Mouse (Mus musculus): ENCODE measurements around the gene Gm11549. TPM values are rescaled to one million over a fixed set of nuclear protein-coding genes. Genes with fewer than 3 reads are reported as not detected.
A peak's percentile ranks its signal among the peaks of the same experiment; 100 is the strongest.

Gene Gm11549
- 0.33 and 0.73 TPM in 2 replicates for polyA plus RNA-seq (2014; fragmentation: Nextera tagmentation; extraction: Ambion mirVana)

DNA sequence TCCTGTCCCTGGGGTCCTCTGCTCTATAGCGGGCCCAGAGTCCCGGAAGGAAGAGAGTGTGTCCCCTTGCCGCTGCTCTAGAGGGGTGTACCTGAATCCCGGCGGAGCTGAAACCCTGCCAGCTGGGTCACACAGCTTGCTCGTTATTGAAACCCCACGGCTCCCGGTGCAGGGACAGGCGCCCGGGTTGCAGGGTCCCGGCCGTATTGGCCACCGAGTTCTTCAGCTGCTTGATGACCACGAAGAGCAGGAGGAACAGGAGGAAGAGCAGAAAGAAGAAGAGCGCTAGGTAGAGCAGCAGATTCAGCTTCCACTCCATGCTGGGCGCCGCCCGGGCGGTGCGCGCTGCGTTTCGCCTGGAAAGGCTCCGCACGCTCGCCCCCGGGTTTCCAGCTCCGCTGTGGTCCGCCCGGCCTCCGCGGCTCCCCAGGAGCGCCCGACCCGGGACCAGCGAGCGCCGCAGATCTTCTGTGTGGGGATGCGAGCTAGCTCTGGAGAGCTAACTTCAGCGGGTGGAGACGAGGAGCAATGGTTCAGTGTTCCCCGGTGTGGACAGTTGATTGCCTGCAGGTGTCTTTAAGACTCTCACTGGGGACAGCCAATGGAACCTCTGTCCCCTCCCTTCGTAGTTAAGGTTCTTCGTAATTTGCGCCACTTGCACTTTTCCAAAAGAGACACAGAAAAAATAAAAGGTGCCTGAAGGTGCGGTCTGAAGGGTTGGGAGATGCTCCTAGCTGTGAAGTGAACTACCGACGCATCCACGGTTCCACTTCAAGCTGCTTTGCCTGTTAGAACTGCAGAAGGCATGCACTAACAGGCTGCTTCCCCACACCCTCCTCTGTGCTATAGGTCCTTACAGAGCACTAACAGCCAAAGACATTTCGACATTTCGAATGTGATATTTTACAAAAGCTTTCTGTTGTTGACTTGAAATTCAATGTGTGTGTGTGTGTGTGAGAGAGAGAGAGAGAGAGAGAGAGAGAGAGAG is at the start of gene Gm11549:
TSS of gene Gm11549 (minus strand) at position 741 of the 988 bp plus-strand sequence.
- Histone ChIP-seq H3K27me3 (replicated peaks; ENCODE audit: control insufficient read depth, insufficient read depth, low read length) (peaks cover 36% of the 10 kb centered on the region), H3K4me1 (ENCODE audit: control insufficient read depth, insufficient read depth, low read length) (0 out of 2 replicates have a peak, but pooled peaks cover 4% of the 10 kb centered on the region), H3K4me3 (ENCODE audit: low read depth, low read length) (peak within 1 kb of the TSS; percentile 45), H3K27ac (replicated peaks; ENCODE audit: low read depth, low read length) (no peak within 1 kb of the TSS), H3K4me2 (ENCODE audit: low read depth, low read length) (peak within 1 kb of the TSS; percentile 87), H3K9me3 (ENCODE audit: control insufficient read depth, low read length) (no peaks in the 10 kb centered on the region), H3K9ac (ENCODE audit: low read depth, low read length) (peak within 1 kb of the TSS; percentile 56), H3K36me3 (ENCODE audit: control insufficient read depth, insufficient read depth, low read length) (no peaks in the 10 kb centered on the region)
- 1% methylated on average over 50 of the region's 51 CpGs for WGBS
- DNase-seq (ENCODE audit: low spot score) (peak; percentile 20), ATAC-seq (ENCODE audit: low read depth) (peak; percentile 44; the same call in 1 of the 2 replicates)

DNA sequence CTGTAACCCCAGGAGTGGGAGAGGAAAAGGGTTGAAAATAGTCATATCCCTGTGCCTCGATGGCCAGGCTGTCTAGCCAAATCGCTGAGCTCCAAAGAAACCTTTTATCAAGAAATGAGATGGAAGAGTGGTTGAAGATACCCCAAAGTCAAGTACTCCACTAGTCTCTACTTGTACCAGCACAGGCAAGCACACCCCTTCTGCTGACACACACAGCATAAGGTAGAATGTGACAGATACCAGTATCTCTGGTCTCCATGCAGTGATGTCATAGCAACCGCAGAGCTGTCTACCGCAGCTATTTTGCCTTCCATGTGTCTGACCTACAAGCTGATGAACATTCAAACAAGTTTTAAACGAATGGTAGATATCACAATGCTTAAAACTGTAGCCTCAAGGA is 48.2 kb upstream of the Gm11549 start:
- peak overlapping the region; percentile 77 for H3K4me2 ChIP-seq (ENCODE audit: low read depth, low read length)
- ATAC-seq (ENCODE audit: low read depth): no peak
- no peak overlapping the region for H3K27ac ChIP-seq (replicated peaks; ENCODE audit: low read depth, low read length)
- 88% methylated on average over 5 of the region's 5 CpGs for WGBS
- peak overlapping the region; percentile 7; the same call in 1 of the 2 replicates for H3K9ac ChIP-seq (ENCODE audit: low read depth, low read length)
- DNase-seq (ENCODE audit: low spot score): no peak
- no peaks in the 10 kb centered on the region for H3K27me3 ChIP-seq (replicated peaks; ENCODE audit: control insufficient read depth, insufficient read depth, low read length)
- peaks cover 52% of the 10 kb centered on the region for H3K36me3 ChIP-seq (ENCODE audit: control insufficient read depth, insufficient read depth, low read length)
- no peaks in the 10 kb centered on the region for H3K9me3 ChIP-seq (ENCODE audit: control insufficient read depth, low read length)
- H3K4me3 ChIP-seq (ENCODE audit: low read depth, low read length): peak overlapping the region; percentile 70
- H3K4me1 ChIP-seq (ENCODE audit: control insufficient read depth, insufficient read depth, low read length): peaks cover 12% of the 10 kb centered on the region; the same call in 1 of the 2 replicates

- no peak overlapping the region for H3K27ac ChIP-seq (replicated peaks; ENCODE audit: low read depth, low read length)
- 84% methylated on average over 3 of the region's 3 CpGs for WGBS
- peaks cover 94% of the 10 kb centered on the region for H3K36me3 ChIP-seq (ENCODE audit: control insufficient read depth, insufficient read depth, low read length)
- H3K27me3 ChIP-seq (replicated peaks; ENCODE audit: control insufficient read depth, insufficient read depth, low read length): no peaks in the 10 kb centered on the region
- no peaks in the 10 kb centered on the region for H3K4me1 ChIP-seq (ENCODE audit: control insufficient read depth, insufficient read depth, low read length)
- H3K4me3 ChIP-seq (ENCODE audit: low read depth, low read length): no peak overlapping the region
- DNase-seq (ENCODE audit: low spot score) (no peak), ATAC-seq (ENCODE audit: low read depth) (no peak)
- no peaks in the 10 kb centered on the region for H3K9me3 ChIP-seq (ENCODE audit: control insufficient read depth, low read length)
- no peak overlapping the region for H3K4me2 ChIP-seq (ENCODE audit: low read depth, low read length)
- H3K9ac ChIP-seq (ENCODE audit: low read depth, low read length): no peak overlapping the region
Observed at GRCm38 (mm10) chr3:36563666-36564065, 42.1 kb upstream of the Gm11549 start.

GRCm38 (mm10) chr3:36559606-36560005 is 38.0 kb upstream of the Gm11549 start:
- DNase-seq (ENCODE audit: low spot score): no peak
- no peaks in the 10 kb centered on the region for H3K9me3 ChIP-seq (ENCODE audit: control insufficient read depth, low read length)
- H3K9ac ChIP-seq (ENCODE audit: low read depth, low read length): no peak overlapping the region
- H3K4me3 ChIP-seq (ENCODE audit: low read depth, low read length): no peak overlapping the region
- ATAC-seq (ENCODE audit: low read depth): no peak
- WGBS: 85% methylated on average over 4 of the region's 4 CpGs
- H3K36me3 ChIP-seq (ENCODE audit: control insufficient read depth, insufficient read depth, low read length): peaks cover 96% of the 10 kb centered on the region
- no peak overlapping the region for H3K4me2 ChIP-seq (ENCODE audit: low read depth, low read length)
- H3K27me3 ChIP-seq (replicated peaks; ENCODE audit: control insufficient read depth, insufficient read depth, low read length): no peaks in the 10 kb centered on the region
- H3K27ac ChIP-seq (replicated peaks; ENCODE audit: low read depth, low read length): no peak overlapping the region
- no peaks in the 10 kb centered on the region for H3K4me1 ChIP-seq (ENCODE audit: control insufficient read depth, insufficient read depth, low read length)

GRCm38 (mm10) chr3:36557601-36558000 is 36.0 kb upstream of the Gm11549 start:
- ATAC-seq (ENCODE audit: low read depth): no peak
- Histone ChIP-seq H3K4me3 (ENCODE audit: low read depth, low read length) (no peak overlapping the region), H3K4me1 (ENCODE audit: control insufficient read depth, insufficient read depth, low read length) (peaks cover 5% of the 10 kb centered on the region; the same call in 1 of the 2 replicates), H3K9ac (ENCODE audit: low read depth, low read length) (no peak overlapping the region), H3K4me2 (ENCODE audit: low read depth, low read length) (no peak overlapping the region), H3K9me3 (ENCODE audit: control insufficient read depth, low read length) (no peaks in the 10 kb centered on the region), H3K27ac (replicated peaks; ENCODE audit: low read depth, low read length) (no peak overlapping the region), H3K27me3 (replicated peaks; ENCODE audit: control insufficient read depth, insufficient read depth, low read length) (no peaks in the 10 kb centered on the region), H3K36me3 (ENCODE audit: control insufficient read depth, insufficient read depth, low read length) (peaks cover 85% of the 10 kb centered on the region)
- 93% methylated on average over 1 of the region's 1 CpGs for WGBS
- DNase-seq (ENCODE audit: low spot score): no peak

DNA sequence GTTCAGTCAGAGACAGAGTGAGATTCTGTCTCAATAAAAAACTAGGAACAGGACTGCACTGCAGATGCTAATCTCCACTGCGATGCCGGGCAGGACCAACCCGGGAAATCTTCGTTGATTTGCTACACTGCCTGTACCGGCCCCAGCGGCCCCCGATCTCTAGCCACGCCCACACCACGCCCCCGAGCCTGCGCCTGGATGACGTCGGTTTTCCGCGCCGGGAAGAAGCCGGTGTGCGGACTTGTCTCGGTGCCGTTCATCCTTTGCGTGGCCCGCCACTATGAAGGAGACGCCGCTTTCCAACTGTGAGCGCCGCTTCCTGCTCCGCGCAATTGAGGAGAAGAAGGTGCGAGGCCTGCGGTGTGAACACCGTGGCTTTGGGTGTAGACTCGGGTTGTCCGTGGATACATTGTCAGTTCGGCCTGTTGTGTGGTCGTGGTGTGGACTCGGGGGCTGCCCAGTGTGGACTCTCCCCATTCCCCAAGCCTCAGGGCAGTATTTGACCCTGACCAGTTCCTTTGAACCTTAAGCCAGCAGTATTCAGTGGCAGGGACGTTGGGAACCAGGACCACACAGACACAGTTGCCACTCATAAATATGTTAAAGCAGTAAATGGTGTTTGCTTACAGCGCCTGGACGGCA is 30.9 kb upstream of the Gm11549 start, which contains the start of gene Exosc9:
TSS of gene Exosc9 (plus strand) at position 201 of the 642 bp plus-strand sequence.
- ATAC-seq (ENCODE audit: low read depth) (peak; percentile 95), DNase-seq (ENCODE audit: low spot score) (peak; percentile 93)
- H3K4me3 ChIP-seq (ENCODE audit: low read depth, low read length): peak within 1 kb of the TSS; percentile 85
- H3K27ac ChIP-seq (replicated peaks; ENCODE audit: low read depth, low read length): peak within 1 kb of the TSS; percentile 63
- peaks cover 37% of the 10 kb centered on the region for H3K36me3 ChIP-seq (ENCODE audit: control insufficient read depth, insufficient read depth, low read length)
- peak within 1 kb of the TSS; percentile 67 for H3K4me2 ChIP-seq (ENCODE audit: low read depth, low read length)
- 0% methylated on average over 35 of the region's 39 CpGs for WGBS
- H3K9me3 ChIP-seq (ENCODE audit: control insufficient read depth, low read length): no peaks in the 10 kb centered on the region
- peaks cover 5% of the 10 kb centered on the region; the same call in 1 of the 2 replicates for H3K4me1 ChIP-seq (ENCODE audit: control insufficient read depth, insufficient read depth, low read length)
- peak within 1 kb of the TSS; percentile 82 for H3K9ac ChIP-seq (ENCODE audit: low read depth, low read length)
- no peaks in the 10 kb centered on the region for H3K27me3 ChIP-seq (replicated peaks; ENCODE audit: control insufficient read depth, insufficient read depth, low read length)

GRCm38 (mm10) chr3:36551851-36552384 is 30.3 kb upstream of the Gm11549 start:
- no peaks in the 10 kb centered on the region for H3K27me3 ChIP-seq (replicated peaks; ENCODE audit: control insufficient read depth, insufficient read depth, low read length)
- peak overlapping the region; percentile 67 for H3K4me2 ChIP-seq (ENCODE audit: low read depth, low read length)
- peak; percentile 26; the same call in 1 of the 2 replicates for ATAC-seq (ENCODE audit: low read depth)
- H3K36me3 ChIP-seq (ENCODE audit: control insufficient read depth, insufficient read depth, low read length): peaks cover 31% of the 10 kb centered on the region
- peak overlapping the region; percentile 85 for H3K4me3 ChIP-seq (ENCODE audit: low read depth, low read length)
- H3K9me3 ChIP-seq (ENCODE audit: control insufficient read depth, low read length): no peaks in the 10 kb centered on the region
- peak overlapping the region; percentile 82 for H3K9ac ChIP-seq (ENCODE audit: low read depth, low read length)
- peak; percentile 26 for DNase-seq (ENCODE audit: low spot score)
- peak overlapping the region; percentile 63 for H3K27ac ChIP-seq (replicated peaks; ENCODE audit: low read depth, low read length)
- H3K4me1 ChIP-seq (ENCODE audit: control insufficient read depth, insufficient read depth, low read length): peaks cover 5% of the 10 kb centered on the region; the same call in 1 of the 2 replicates
- WGBS: 13% methylated on average over 12 of the region's 12 CpGs

DNA sequence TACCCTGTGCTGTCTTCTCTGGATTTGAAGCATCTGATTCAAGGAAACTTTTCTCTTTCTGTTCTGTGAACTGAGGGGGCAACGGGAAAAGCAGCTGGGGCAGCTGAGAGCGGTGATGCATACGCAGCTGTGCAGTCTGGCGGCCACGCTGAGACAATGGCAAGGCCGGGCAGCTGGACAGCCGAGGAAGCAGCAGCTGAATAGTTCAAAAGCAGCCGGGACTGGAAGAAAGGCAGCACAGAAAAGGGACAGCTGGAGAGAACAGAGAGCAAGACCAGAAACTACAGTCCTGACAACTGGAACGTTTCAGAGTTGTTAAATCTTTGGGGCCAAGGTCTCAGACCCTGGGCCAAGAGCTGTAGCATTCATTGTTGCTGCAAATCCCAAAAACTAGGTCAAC is 29.7 kb upstream of the Gm11549 start:
- Histone ChIP-seq H3K4me2 (ENCODE audit: low read depth, low read length) (peak overlapping the region; percentile 67), H3K36me3 (ENCODE audit: control insufficient read depth, insufficient read depth, low read length) (peaks cover 26% of the 10 kb centered on the region), H3K9ac (ENCODE audit: low read depth, low read length) (no peak overlapping the region), H3K4me3 (ENCODE audit: low read depth, low read length) (peak overlapping the region; percentile 85; the same call in 1 of the 2 replicates), H3K4me1 (ENCODE audit: control insufficient read depth, insufficient read depth, low read length) (peaks cover 5% of the 10 kb centered on the region; the same call in 1 of the 2 replicates), H3K9me3 (ENCODE audit: control insufficient read depth, low read length) (no peaks in the 10 kb centered on the region), H3K27ac (replicated peaks; ENCODE audit: low read depth, low read length) (no peak overlapping the region), H3K27me3 (replicated peaks; ENCODE audit: control insufficient read depth, insufficient read depth, low read length) (no peaks in the 10 kb centered on the region)
- peak; percentile 72 for ATAC-seq (ENCODE audit: low read depth)
- peak; percentile 83 for DNase-seq (ENCODE audit: low spot score)
- WGBS: 38% methylated on average over 9 of the region's 9 CpGs

Measured in embryonic facial prominence, embryonic 14.5 days (tissue).